Mouse (Mus musculus): ENCODE data around the gene Robo4.

Gene Robo4

GRCm38 (mm10) chr9:37401802-37402201, at the start of gene Robo4:
Gene Robo4 (plus strand): TSS chr9:37401897.
- peak; percentile 74 for DNase-seq

DNA sequence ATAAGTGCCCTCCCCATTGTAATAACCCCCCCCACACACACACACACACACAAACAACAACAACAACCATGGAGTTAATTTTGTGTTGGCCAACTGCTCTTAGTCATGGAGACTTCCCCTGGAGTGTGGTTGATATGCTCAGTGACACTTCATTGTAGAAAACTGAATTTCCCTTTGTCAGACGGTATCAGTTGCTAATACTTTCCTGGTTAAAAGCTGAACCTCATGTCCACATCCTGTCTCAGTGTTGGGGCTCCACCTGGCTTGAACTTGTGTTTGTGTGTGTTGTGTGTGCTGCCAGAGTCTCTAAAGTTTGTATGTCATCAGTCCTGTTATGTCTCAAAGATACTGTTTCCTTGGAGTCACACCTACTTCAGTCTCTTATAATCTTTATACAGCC, 47.2 kb upstream of the Robo4 start:
- DNase-seq = no peak

- DNase-seq = no peak
These were observed 42.9 kb upstream of the Robo4 start for GRCm38 (mm10) chr9:37358713-37359330.

DNA sequence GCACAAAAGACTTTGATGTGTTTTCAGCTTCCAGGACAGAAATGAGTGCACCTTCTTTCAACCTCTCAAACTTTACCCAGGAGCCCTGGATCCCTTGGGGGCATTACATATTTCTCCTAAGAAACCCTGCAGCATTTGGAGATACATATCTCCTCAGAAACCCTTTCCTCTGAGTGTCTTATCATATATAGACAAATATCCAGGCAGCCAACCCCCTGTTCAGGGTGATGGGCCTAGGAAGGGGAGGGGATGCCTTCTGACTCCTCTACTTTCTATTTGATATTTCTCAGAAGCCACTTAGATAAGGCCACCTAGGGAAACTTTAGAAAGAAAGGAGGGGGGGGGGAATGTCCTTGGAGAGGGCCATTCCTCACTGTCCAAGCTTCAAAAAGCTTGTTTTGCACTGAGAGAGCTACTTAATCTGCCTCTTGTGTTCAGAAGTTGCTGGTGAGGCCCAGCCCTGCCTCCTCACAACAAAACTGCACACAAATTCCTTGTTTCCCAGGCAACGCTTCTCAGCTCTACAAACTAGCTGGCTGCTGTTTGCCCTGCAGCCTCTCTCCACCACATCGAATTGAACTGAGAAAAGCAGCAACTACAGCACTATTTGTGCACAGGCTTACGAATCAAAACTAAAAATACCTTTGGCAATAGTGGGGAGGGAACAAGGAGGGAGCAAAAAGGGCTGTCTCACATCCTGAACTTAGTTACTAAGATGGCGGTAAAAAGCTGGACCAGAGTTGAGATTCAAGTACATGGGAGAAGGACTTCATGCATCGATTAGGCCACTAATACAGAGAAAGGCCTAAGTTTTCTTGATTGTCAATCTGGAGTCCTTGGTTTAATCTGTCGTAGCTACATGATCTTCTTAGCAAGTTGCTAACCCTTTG, 42.1 kb upstream of the Robo4 start:
- DNase-seq = peak; percentile 47

DNA sequence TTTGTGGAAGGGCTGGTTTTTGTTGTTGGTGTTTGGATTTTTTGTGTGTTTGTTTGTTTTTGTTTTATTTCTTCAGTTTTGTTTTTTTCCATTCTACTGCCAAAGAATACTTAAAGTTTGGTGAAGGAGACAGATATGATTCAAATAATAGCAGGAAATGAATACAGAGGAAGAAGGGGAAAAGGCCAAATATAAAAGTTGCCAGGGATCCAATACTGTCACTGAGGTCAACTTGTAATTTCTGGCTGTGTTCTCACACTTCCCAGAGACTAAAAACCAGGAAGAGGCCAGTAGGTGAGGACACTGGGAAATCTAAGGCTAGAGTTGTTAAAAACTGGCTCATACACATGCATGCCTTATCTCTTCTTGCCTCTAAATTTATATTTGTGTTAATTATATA, 39.6 kb upstream of the Robo4 start:
- DNase-seq = peak; percentile 33

GRCm38 (mm10) chr9:37362881-37363280, 38.8 kb upstream of the Robo4 start:
- DNase-seq = no peak

GRCm38 (mm10) chr9:37363551-37363950, 38.1 kb upstream of the Robo4 start:
- no peak for DNase-seq

DNA sequence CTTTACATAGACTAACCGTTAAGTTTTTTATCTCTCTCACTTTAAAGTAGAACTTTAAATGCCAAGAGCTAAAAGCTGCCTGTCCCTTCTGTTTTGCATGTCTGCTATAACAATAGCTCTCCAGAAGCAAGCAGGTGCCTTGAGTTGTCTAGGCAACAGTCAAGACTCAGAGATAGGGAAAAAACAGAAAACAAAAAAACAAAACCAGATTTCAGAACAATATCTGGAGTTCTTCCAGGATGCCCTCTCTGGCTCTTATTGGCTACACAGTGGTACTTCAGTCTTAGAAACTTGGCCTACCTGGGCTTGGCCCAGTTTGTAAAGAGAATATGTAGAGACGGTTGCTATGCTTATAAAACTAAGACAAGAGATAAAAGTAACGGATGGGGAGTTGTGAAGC, 37.3 kb upstream of the Robo4 start:
- DNase-seq = no peak

- DNase-seq = peak; percentile 39
These were observed 36.0 kb upstream of the Robo4 start for GRCm38 (mm10) chr9:37365706-37366105.

DNA sequence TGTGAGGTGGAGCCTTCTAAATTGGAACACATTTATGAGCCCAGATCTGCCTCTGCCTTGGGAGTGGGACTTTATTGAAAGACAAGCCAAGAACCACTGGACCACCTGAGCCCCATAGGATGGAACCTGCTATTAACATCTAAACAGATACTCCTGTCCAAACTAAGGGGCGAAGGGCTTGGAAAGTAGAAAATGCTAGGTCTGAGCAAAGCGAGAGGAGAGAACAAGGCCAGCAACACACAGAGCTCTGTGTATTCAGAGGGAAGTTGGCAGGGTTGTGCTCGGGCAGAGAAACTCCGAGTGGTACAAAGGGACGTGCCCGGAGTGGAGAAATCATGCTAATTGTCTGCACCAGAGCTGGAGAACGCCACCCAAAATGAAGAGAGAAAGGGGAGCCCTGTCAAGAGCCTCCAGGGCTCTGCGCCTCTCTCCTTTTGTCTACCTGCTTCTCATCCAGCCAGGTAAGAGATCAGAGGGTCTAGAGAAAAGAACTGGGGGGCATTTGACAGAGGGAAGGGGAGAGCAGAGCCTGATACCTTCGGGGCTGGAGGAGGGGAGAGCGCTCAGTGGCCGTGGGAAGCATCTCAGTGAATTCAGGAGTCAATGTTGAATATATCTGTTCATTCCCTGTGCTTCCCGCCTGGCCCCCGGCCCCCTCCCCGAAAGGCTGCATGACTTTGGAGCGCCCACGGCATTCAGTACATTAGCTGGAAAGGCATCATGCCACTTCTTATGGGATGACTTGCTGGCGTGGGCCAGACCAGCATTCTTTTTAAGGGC, 34.2 kb upstream of the Robo4 start, which contains the start of gene Hepacam:
Gene Hepacam, plus strand, starts transcription at position 51 of the 780 bp plus-strand sequence.
- no peak for DNase-seq

GRCm38 (mm10) chr9:37368081-37368830, 33.4 kb upstream of the Robo4 start:
- peak; percentile 27 for DNase-seq

DNA sequence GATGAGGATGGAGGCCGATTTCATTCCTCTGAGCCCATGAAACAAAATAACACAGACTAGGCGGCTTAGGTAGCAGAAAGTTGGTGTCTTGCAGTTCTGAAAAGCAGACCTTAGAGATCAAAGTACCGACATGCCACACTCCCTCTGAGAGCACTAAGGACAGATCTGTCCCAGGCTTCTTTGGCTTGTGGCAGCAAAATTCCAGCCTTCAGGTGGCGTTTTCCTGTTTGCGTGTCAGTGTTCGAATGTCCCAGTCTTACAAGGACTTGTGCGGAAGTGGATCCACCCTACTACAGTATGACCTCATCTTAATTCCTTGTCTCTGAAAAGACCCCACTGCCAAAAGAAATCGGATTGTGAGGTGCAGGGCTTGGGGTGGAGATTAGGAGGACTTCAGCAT, 32.8 kb upstream of the Robo4 start:
- peak; percentile 67 for DNase-seq

DNA sequence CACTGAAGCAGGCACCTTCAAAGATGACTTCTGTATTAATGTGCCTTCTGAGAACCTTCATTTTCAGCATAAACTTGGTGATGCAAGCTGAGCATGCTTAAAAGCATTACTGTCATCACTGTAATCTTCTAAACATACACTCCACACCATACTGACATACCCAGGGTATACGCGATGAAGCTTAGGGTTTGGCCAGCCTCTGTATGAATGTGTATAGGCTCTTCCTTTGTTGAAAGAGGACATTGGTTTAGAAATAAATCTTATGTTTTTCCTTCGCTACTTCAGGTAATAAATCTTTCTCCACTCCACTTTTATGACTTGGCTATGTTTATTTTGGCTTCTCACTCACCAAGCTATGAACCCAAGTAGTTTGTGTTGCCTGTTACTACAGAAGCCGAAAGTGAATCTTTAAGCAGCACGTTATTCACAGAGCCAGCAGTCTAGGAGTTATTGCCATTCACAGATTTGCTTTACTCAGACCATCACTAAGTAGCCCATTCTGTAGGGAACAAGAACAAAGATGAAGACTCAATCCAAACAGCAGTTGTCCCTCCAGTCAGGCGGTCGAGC, 30.4 kb upstream of the Robo4 start:
- no peak for DNase-seq

GRCm38 (mm10) chr9:37375718-37376117, 26.0 kb upstream of the Robo4 start:
- DNase-seq = peak; percentile 19

DNA sequence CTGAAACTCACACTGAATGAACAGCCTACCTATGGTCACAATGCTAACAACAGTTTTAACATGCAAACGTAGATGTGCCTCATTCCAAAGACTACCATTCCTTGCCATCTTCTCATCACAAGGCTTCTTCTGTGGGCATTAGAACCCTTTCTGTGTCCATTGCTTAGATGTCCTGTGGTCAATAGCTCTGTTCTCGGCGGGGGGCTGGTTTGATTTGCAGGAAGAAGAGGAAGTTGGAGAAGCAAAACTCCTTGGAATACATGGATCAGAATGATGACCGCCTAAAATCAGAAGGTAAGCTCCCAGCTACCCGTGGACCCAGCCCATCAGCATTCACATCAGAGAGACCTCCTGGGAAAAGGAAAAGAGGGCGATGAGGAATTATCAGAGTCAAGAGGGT, 18.5 kb upstream of the Robo4 start:
- DNase-seq = no peak

GRCm38 (mm10) chr9:37384284-37385182, 17.2 kb upstream of the Robo4 start:
- DNase-seq = peak; percentile 64

DNA sequence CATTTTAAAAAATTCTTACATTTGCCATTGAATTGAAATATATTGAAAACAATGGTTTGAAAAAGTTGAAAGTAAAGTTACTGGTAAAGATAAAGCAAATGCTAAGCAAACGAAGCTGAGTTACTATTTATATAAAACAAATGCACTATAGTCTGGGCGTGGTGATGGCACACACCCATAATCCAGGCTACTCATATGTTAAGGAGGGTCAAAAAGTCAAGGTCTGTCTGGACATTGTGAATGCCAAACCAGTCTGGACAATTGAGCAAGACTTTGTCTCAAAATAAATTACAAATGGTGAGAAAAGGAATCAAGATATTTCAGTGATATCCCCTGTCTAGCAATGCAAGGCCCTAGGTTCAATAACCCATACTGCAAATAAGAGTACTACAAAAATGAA, 10.8 kb upstream of the Robo4 start:
- no peak for DNase-seq

DNA sequence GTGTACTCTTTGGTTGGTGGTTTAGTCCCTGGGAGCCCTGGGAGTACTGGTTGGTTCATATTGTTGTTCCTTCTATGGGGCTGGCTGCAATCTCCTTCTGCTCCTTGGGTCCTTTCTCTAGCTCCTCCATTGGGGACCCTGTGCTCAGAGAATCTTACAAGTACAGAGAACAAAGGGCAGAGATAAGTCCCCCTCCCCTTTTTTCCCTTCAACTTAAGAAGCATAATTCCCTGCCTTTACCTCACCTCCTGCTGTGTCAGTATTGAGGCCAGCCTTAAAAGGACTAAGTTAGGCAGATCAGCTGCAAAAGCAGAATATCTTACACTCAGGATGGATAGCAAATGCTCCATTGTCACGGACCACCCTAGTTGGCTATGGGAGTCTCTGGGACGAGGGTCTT, 9.6 kb upstream of the Robo4 start:
- DNase-seq = no peak

DNA sequence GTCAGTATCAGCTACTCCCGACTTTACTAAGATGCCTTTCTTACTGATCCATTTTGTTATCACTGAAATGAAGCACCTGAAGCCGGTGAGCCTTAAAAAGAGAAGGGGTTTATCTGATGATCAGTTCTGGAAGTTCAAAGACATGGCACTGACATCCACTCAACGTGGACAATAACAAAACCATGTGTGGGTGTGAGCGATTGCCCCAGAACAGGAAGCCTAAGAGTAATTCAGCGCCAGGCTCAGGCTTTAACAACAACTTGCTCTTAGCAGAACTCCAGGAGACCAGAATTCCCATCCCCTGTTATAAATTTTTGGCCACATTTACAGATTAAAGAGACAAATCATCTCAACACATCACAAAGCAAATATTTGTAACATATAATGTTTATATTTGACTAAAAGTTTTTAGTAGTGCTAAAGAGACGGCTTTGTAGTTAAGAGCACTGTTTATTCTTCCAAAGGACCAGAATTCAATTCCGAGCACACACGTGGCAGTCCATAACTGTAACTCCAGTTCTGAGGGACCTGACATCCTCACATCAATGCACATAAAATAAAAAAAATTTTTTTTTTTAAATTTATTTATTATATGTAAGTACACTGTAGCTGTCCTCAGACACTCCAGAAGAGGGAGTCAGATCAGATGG, 8.1 kb upstream of the Robo4 start:
- no peak for DNase-seq

DNA sequence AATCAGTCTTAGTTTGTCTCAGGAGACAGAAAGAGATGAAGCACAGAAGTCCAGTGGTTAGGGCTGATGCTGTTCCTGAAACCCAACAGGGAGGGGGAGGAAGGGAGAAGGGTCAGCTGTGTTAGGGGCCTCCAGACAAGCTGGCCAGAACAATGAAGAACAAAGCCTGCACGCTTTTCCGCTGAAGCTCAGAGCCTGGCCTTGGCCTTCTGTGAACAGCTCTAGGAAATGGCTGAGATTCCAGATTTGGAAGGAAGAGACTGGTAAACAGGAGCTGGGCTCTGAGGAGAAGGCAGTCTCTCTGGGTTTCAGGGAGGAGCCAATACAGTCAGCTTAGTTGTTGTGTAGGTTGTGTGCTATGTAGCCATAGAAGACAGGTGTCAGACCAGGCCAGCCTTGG, 1.1 kb upstream of the Robo4 start:
- DNase-seq = peak; percentile 72

DNA sequence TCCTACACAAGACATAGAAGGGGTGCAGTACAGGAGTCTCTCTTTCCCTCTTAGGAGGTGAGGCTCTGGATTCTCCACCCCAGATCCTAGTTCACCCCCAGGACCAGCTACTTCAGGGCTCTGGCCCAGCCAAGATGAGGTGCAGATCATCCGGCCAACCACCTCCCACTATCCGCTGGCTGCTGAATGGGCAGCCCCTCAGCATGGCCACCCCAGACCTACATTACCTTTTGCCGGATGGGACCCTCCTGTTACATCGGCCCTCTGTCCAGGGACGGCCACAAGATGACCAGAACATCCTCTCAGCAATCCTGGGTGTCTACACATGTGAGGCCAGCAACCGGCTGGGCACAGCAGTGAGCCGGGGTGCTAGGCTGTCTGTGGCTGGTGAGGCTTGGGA, 804 bp downstream of the Robo4 start:
- no peak for DNase-seq

All from kidney, postnatal 14 days (tissue).